Mouse (Mus musculus) erythroid progenitor cell, adult 5-6 weeks (primary cell): ENCODE measurements around the gene Ptafr. TPM values are rescaled to one million over a fixed set of nuclear protein-coding genes. Genes with fewer than 3 reads are reported as not detected.
A peak's percentile ranks its signal among the peaks of the same experiment; 100 is the strongest.

Source experiments
- ATAC-seq: replicated peaks from 2 replicates; pipeline ENCODE4 v1.8.0; 2016; ENCODE audit warnings: moderate number of reproducible peaks, mild to moderate bottlenecking, moderate TSS enrichment, inconsistent platforms; ENCODE audit not compliant: poor library complexity, low FRiP score, severe bottlenecking
- total RNA-seq, 2 experiments: library from RNA; stranded (forward) in 1 of 2; stranded (reverse) in 1 of 2; fragments of 150-400 nt in 1 of 2; fragments of 186-747, 209-891 nt in 1 of 2; gene quantifications; 2 replicates each; pipeline versions ENCODE4 v1.2.3 to v1.2.4; 2015 to 2017; ENCODE audit warnings: low replicate concordance in 2 of 2

The Ptafr gene
- total RNA-seq, 2 experiments from 2014 or later = 3.8 to 5.4 TPM

DNA sequence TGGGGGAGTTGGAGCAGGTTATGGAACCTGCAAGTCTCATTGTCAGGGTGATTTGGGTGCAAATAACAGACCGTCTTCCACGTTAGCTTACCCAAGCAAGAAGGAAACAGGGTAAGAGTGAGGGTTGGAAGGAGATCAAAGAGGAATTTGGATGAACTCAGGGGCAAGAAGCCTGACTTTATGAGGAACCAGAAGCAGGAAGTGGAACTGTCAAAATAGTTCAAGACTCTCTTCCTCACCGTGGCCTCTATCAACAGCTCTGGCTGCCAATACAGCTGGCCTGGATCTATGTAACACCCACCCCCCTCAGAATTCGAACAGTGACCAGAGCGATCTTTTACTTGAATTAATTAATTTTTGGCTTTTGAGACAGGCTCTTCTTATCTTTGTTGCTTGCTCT is 41.9 kb downstream of the Ptafr start:
- no peak for ATAC-seq

DNA sequence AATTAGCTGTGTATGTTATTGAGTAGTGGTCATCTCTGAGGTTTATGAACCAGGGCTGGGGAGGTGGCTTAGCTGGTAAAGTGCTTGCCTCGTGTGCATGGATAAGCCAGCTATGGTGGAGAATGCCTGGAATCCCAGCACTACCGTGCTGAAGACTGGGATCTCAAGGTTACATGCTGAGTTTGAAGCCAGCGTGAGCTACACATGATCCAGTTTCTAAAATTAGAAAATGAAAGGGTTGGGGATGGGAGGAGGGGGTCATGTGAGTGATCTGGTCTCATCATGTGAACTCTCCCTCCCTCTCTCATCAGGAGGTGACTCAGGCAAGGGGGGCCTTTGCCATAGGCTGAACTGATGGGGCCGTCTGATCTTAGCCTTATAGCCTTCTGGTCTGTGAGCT is 44.3 kb downstream of the Ptafr start:
- ATAC-seq = no peak

DNA sequence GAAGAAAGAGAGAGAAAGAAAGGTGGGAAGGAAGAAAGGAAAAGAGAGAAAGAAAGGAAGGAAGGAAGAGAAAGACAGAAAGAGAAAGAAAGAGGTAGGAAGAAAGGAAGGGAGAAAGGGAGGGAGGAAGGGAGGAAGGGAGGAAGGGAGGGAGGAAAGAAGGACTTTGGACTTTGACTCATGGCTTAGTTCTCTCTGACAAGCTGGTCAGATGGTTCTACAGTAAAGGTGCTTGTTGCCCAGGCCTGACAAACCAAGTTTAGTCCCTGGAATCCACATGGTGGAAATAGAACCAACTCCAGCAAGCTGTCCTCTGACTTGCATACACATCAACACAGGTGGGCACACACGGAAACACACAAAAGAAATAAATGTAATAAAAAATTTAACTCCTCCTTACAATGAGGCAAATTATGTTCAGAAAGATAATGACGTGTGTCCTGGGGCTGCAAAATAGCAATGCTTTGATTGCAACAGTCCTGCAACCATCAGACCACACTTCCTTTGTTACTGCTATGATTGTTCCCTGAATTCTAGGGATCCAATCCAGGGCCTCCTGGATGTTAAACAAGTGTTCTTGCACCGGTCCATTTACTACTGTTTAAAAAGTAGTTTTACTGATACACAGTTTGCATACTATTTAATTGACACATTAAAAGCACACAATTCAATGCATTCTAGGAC is 46.6 kb downstream of the Ptafr start:
- no peak for ATAC-seq

DNA sequence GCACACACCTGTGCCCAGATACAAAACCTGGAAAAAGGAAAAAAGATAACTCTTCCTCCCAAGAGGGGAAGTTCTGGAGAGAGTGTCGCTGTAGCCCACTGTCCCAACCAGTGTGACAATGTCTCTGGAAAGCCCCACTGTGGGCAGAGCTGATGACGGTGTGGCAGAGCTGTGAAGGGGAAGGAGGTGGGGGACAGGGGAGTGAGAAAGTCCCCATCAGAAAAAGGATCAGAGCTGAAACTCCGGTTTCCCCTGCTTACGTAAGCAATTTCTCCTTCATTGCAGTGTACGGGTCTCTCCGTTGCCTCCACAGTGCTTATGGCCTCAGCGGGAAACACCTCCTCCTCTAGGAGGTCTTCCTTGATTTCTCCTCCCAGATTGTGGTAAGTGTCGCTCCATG is 47.5 kb downstream of the Ptafr start:
- ATAC-seq = no peak

DNA sequence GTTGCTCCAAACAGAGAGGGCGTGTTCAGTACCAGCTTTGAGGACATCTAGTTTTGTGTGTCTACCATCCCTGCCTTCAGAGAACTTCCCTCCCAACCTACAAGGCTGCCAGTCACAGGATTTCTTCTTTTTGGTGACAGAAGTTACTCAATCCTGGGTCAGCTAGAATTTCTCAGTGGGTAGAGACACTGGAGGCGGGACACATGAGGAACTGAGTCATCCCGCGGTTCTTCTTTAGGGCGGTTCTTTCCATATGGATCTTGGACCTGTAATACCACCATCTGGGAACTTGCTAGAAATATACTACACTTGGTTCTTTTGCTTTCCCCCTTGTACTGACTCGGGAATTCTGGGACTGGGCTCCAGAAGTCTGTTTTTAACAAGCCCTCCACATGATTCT is 54.0 kb downstream of the Ptafr start:
- no peak for ATAC-seq

DNA sequence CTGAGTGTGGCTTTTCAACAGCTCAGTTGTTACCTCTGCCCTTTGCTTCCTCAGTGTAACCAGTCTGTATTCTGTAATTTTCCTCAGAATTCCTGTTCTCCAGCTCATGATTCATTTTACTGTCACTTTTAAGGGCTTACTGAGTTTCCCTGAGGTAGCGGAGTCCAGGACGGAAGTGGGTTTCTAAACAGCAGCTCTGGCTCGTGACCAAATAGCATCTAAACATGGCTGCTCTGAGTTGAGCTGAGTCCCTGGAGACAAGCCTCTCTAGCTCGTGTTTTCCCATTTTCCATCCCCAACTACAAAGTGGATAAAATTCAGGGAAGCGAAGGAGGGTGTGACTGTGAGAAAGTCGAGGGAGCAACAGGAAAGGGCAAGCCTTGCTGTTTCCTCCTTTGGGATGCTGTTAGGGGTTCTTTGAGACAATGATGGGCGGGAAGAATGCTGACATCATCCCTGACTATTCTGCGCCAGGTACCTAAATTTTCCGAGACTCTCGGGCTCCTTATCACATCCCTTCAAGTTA is 55.0 kb downstream of the Ptafr start:
- no peak for ATAC-seq

DNA sequence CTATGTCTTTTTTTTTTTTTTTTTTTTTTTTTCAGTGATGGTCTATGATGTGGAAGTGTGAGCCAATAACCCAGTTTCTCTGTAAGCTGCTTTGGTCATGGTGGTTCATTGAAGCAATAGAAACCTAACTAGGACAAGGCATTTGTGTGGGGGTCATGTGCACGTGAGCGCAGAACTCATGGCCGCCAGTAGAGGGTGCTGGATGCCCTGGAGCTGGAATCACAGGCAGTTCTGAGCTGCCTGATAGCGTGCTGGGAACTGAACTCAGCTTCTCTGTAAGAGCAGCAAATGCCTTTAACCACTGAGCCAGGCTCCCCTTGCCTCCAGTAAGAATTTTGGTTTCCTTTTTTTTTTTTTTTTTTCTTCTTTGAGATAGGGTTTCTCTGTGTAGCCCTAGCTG is 56.3 kb downstream of the Ptafr start:
- no peak for ATAC-seq

DNA sequence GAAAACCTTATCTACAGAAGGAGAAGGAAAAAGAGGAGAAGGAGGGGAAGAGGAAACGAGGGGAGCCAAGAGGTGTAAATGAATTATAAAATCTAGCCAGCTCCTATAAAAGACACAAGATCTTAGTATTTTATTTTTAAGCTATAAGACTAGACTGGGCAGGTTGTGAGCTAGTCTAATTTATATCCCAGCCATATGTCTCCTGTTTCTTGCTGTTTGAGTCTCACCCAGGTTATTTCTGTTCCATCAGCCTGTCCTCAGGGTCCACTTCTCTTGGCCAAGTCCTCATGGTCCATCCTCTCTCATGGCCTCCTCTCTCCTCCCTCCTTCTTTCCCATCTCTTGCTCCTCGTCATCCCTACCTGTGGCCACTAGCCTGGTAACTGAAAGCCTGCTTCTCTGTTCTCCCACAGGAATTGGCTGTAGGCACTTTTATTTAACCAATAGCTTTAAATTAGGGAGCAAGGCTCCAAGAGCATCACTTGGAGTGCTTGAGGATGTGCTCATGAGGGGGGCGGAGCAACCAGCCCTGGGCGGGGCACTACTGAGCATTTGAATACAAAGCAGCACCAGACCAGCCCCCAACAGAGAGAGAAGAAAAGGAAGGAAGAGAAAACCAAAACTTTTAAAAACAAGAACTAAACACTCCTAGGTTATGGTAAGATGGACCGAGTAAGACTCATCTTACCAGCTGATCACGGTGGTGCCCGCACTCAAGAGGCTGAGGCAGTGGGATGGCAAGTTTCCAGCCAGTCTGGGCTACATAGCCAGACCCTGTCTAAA is 57.6 kb downstream of the Ptafr start:
- ATAC-seq = no peak

DNA sequence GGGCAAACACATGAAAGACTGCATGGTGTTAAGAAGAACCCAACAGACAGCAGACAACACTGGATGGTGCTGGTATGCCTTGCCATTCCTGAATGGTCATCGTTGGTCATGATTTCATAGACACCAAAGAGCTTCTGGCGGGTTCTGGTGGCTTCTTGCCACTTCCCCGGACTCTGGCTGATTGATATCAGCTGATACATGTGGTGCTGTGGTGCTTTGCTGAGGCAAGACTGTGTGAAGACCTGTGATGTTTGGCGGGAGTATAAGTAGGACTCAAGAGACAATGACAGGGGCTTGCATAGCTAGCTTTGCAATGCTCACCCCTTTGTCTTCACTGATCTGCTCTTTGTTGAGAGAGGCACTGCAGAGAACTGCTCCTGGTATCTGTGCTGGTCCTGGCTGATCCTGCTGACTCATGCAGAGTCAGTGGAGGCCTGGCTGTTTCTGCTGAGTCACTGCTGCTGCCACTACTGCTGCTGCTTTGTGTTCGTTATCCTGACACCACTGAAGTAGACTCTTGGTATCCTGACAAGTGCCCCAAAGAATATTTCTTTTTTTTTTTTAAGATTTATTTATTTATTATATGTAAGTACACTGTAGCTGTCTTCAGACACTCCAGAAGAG is 60.3 kb downstream of the Ptafr start:
- peak; percentile 92 for ATAC-seq

DNA sequence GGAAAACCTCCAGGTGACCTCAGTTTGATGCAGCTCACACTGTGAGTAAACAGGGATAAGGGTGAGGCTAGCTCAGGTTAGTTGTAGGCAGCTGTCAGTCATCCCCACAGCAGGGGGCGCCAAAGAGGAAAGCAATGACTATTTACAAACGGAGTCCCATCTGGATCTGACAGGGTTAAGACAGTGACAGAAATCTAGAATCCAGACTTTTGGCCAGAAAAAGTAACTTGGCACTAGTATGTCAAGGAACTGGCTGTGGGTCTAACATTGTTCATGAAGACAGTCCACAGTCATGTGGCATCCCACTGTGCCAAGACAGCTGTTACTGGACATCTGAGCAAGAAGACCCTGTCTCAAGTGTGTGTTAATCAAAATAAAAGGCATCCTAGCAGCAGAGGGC is 65.0 kb downstream of the Ptafr start:
- peak; percentile 60 for ATAC-seq

Other genes with a start within 250 kb of the Ptafr start
- gene Trnau1ap, start 234.5 kb upstream of the Ptafr start, total RNA-seq (2015; ENCODE audit: low replicate concordance) = 13.0 and 18.0 TPM in 2 replicates
- 8.9 and 14.1 TPM in 2 replicates for gene Trnau1ap, start 234.5 kb upstream of the Ptafr start, total RNA-seq (2017; ENCODE audit: low replicate concordance)
- gene Rcc1, start 210.5 kb upstream of the Ptafr start, total RNA-seq (2015; ENCODE audit: low replicate concordance) = 27.0 and 42.3 TPM in 2 replicates
- gene Rcc1, start 210.5 kb upstream of the Ptafr start, total RNA-seq (2017; ENCODE audit: low replicate concordance) = 36.5 and 47.0 TPM in 2 replicates
- 71.7 and 90.5 TPM in 2 replicates for gene Phactr4, start 141.6 kb upstream of the Ptafr start, total RNA-seq (2015; ENCODE audit: low replicate concordance)
- gene Phactr4, start 141.6 kb upstream of the Ptafr start, total RNA-seq (2017; ENCODE audit: low replicate concordance) = 61.1 and 75.6 TPM in 2 replicates
- 10.5 and 12.2 TPM in 2 replicates for gene Med18, start 100.1 kb upstream of the Ptafr start, total RNA-seq (2015; ENCODE audit: low replicate concordance)
- 5.7 and 16.2 TPM in 2 replicates for gene Med18, start 100.1 kb upstream of the Ptafr start, total RNA-seq (2017; ENCODE audit: low replicate concordance)
- 11.2 and 11.7 TPM in 2 replicates for gene Sesn2, start 53.6 kb upstream of the Ptafr start, total RNA-seq (2015; ENCODE audit: low replicate concordance)
- 7.8 and 10.9 TPM in 2 replicates for gene Sesn2, start 53.6 kb upstream of the Ptafr start, total RNA-seq (2017; ENCODE audit: low replicate concordance)
- 1,556 and 1,764 TPM in 2 replicates for gene Atpif1, start 30.4 kb upstream of the Ptafr start, total RNA-seq (2015; ENCODE audit: low replicate concordance)
- 3,478 and 4,268 TPM in 2 replicates for gene Atpif1, start 30.4 kb upstream of the Ptafr start, total RNA-seq (2017; ENCODE audit: low replicate concordance)
- gene Dnajc8, start 28.5 kb upstream of the Ptafr start, total RNA-seq (2015; ENCODE audit: low replicate concordance) = 107 and 129 TPM in 2 replicates
- gene Dnajc8, start 28.5 kb upstream of the Ptafr start, total RNA-seq (2017; ENCODE audit: low replicate concordance) = 248 and 264 TPM in 2 replicates
- 34.2 and 43.6 TPM in 2 replicates for gene Eya3, start 74.9 kb downstream of the Ptafr start, total RNA-seq (2015; ENCODE audit: low replicate concordance)
- gene Eya3, start 74.9 kb downstream of the Ptafr start, total RNA-seq (2017; ENCODE audit: low replicate concordance) = 15.0 and 28.9 TPM in 2 replicates
- 0.42 TPM in 1 of 2 replicates, not detected in the other for gene Xkr8, start 168.5 kb downstream of the Ptafr start, total RNA-seq (2015; ENCODE audit: low replicate concordance)
- gene Xkr8, start 168.5 kb downstream of the Ptafr start, total RNA-seq (2017; ENCODE audit: low replicate concordance) = 0.08 and 0.64 TPM in 2 replicates
- 2.5 TPM in 1 of 2 replicates, not detected in the other for gene Smpdl3b, start 193.2 kb downstream of the Ptafr start, total RNA-seq (2015; ENCODE audit: low replicate concordance)
- not detected in 2 replicates for gene Smpdl3b, start 193.2 kb downstream of the Ptafr start, total RNA-seq (2017; ENCODE audit: low replicate concordance)
- gene Rpa2, start 204.3 kb downstream of the Ptafr start, total RNA-seq (2015; ENCODE audit: low replicate concordance) = 32.7 and 54.4 TPM in 2 replicates
- 28.4 and 51.9 TPM in 2 replicates for gene Rpa2, start 204.3 kb downstream of the Ptafr start, total RNA-seq (2017; ENCODE audit: low replicate concordance)
- 5.4 and 12.6 TPM in 2 replicates for gene Themis2, start 232.3 kb downstream of the Ptafr start, total RNA-seq (2015; ENCODE audit: low replicate concordance)
- gene Themis2, start 232.3 kb downstream of the Ptafr start, total RNA-seq (2017; ENCODE audit: low replicate concordance) = 5.4 and 7.5 TPM in 2 replicates